Mouse (Mus musculus): Measurements from ENCODE around the gene Gm9195. TPM values are rescaled to one million over a fixed set of nuclear protein-coding genes. Genes with fewer than 3 reads are reported as not detected.

Gm9195 gene
- not detected in 2 replicates for polyA plus RNA-seq (2012; ENCODE audit: insufficient read depth, insufficient read length, missing spikeins)

DNA sequence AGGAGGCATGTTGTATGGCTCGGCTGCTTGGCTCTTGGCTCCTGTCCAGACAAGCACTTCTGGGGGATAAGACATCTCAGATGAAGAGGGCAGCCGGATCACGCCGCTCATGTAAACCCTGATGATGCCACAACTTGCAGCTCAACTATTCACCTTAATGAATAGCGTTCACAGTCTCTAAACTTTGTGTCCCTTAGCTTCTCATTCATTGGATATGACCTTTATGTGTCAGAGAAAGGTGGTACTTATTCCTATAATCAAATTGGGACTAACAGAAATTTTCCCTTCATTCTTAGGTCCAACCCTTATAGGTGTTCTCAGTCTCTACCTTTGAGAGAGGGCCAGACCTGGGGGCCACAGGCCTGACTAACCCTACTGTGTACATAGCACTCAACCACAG lies at the start of gene Gm9195:
TSS of gene Gm9195 (minus strand) at position 101 of the 400 bp plus-strand sequence.
- H3K4me1 ChIP-seq (ENCODE audit: control insufficient read depth, insufficient read depth, insufficient read length, low read length), result no peaks in the 10 kb centered on the region

DNA sequence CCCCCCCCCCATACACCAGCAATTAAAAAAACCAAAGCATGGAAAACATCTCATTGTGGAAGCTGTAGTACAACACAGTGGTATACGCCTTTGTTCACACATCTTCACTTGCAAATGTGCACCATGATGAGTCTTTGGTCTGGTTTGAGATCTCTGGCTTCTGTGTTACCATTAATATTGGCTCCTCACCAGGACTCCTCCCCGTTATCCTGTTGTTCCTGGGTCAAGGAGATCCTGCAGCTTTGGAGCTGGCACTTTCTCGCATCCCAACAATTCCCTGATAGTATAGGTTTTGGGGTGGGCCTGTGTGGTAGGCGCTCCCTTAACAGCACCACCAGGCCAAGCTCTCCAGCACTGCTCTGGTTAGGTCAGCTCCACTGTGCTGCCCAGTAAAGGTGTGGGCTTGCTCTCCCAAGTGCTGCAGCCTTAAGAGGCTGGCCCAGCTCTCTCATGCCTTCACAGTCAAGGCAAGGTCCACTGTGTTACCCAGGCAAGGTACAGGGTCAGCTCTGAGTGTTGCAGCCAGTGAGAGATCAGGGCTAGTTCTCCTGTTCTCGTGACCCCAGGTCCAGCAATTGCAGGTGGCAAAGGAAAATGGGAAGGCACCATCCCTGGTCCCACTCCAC lies 44.9 kb upstream of the Gm9195 start:
- Histone ChIP-seq H3K4me3 (ENCODE audit: insufficient read depth, low read depth, low read length) (no peak overlapping the region), H3K27ac (replicated peaks; ENCODE audit: low read depth, low read length) (no peak overlapping the region), H3K4me1 (ENCODE audit: control insufficient read depth, insufficient read depth, insufficient read length, low read length) (no peaks in the 10 kb centered on the region)

More for the DNA sequence above, at the start of gene Gm9195:
- Histone ChIP-seq H3K27ac (replicated peaks; ENCODE audit: low read depth, low read length) (no peak within 1 kb of the TSS), H3K4me3 (ENCODE audit: insufficient read depth, low read depth, low read length) (no peak within 1 kb of the TSS)

DNA sequence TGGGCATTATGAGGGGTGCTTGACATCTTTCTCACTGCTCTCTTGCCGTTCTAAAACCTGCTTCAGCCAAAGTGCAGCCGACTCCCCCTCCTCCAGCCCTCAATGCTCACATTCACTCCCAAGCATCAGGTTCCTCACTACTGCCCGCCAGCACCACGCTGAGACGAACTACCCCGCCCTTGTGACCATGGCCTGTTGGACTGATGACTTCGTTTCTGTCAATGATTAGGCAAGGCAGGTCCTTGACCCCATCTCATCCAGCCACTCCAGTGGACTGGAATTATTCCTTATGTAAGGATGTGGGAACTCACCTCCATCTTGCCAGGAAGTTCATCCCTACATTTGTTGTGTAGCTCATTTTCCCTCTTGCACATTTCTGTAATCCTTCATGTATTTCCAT lies 42.2 kb upstream of the Gm9195 start:
- Histone ChIP-seq H3K4me1 (ENCODE audit: control insufficient read depth, insufficient read depth, insufficient read length, low read length) (no peaks in the 10 kb centered on the region), H3K27ac (replicated peaks; ENCODE audit: low read depth, low read length) (no peak overlapping the region), H3K4me3 (ENCODE audit: insufficient read depth, low read depth, low read length) (no peak overlapping the region)

DNA sequence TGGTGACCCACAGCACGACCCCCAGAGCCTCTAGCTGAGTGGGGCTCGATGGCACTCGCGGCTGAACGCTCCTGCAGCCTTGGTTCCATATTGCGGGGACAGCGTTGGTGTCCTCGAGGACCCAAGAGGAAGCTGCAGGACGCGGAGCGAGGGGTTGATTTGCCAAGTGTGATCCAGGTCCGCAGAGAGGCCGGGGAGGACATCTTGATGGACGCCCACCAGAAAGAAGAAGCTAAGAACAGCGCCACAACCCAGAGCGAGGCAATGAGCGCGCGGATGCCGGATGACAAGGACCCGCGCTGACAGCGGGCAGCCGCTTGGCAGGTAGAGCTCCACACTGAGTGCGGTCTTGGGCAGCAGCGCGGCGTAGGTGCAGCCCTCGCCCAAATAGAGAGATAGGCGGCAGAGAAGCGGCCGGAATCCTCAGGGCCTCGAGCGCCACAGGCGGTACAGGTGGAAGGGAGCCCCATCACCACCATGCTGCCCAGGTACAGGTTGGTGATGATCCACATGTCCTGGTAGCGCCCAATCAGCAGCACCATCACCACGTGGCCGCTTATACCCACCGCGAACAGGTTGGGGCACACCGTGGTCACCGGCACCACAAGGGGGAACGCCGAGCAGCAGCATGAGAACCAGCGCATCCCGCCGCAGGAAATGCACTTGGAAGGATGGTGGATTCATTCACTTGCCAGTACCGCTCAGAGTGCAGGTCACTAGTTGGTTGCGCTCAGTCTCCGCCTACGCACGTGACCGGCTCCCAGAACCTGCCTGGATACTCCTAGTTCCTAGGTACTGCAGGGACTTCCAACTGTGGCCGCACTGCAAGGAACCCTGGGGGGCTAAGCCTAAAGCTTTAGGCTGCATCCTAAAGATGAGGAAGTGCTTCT lies 40.6 kb upstream of the Gm9195 start:
- Histone ChIP-seq H3K4me3 (ENCODE audit: insufficient read depth, low read depth, low read length) (no peak overlapping the region), H3K27ac (replicated peaks; ENCODE audit: low read depth, low read length) (no peak overlapping the region), H3K4me1 (ENCODE audit: control insufficient read depth, insufficient read depth, insufficient read length, low read length) (no peaks in the 10 kb centered on the region)

DNA sequence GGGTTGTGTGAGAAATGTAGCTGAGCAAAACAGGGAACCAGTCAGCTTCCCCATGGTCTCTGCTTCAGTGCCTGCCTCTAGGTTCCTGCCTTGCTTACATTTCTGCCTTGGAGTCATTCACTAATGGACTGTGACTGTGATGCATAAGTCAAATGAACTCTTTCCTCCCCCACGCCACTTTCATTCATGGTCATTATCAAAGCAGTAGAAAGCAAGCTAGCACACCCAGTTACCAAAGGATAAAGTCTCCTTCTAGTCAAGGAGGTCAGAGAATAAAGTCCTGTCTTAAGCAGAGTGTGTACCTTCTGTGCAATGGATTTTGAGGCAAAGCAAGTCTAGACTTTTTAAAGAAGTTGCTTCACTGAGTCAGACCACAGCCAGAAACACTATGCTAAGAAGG lies 35.5 kb upstream of the Gm9195 start:
- no peak overlapping the region for H3K27ac ChIP-seq (replicated peaks; ENCODE audit: low read depth, low read length)
- H3K4me3 ChIP-seq (ENCODE audit: insufficient read depth, low read depth, low read length), result no peak overlapping the region
- no peaks in the 10 kb centered on the region for H3K4me1 ChIP-seq (ENCODE audit: control insufficient read depth, insufficient read depth, insufficient read length, low read length)

DNA sequence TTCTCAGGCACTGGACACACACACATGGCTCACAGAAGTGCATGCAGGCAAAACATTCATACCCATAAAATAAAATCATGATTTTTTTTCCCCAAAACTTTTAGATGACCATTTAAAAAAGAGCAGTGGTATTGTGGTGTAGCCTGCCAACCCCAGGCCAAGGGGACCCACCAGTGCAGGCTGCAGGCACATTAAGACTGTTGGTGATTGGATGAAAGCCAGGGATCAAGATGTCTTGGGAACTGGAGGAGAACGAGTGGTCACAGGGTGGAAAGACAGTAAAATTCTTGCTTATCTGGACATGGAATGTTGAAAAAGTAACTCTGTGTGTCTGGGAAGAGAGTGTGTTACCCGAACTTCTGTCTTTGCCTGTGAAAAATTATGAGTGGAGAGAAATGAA lies 27.9 kb upstream of the Gm9195 start:
- no peak overlapping the region for H3K27ac ChIP-seq (replicated peaks; ENCODE audit: low read depth, low read length)
- H3K4me3 ChIP-seq (ENCODE audit: insufficient read depth, low read depth, low read length), result no peak overlapping the region
- H3K4me1 ChIP-seq (ENCODE audit: control insufficient read depth, insufficient read depth, insufficient read length, low read length), result no peaks in the 10 kb centered on the region

DNA sequence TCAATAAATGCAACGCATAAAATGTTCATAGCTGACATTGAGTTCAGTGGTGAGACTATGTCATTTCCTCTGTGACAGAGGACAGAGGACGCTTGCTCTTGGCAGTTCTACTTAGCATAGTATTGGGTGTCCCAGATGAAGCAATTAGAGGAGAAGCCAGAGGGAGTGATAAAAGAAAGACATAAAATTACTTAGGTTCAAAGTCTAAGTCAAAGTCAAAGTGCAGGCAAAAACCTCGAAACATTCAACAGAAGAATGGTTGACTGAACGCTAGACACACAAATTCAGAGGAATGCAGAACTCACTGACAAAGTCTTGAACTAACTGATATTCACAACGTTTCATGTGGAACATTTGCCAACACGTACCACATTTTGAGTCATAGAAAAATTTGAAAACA lies 27.1 kb upstream of the Gm9195 start:
- no peak overlapping the region for H3K4me3 ChIP-seq (ENCODE audit: insufficient read depth, low read depth, low read length)
- H3K27ac ChIP-seq (replicated peaks; ENCODE audit: low read depth, low read length), result no peak overlapping the region
- H3K4me1 ChIP-seq (ENCODE audit: control insufficient read depth, insufficient read depth, insufficient read length, low read length), result no peaks in the 10 kb centered on the region

DNA sequence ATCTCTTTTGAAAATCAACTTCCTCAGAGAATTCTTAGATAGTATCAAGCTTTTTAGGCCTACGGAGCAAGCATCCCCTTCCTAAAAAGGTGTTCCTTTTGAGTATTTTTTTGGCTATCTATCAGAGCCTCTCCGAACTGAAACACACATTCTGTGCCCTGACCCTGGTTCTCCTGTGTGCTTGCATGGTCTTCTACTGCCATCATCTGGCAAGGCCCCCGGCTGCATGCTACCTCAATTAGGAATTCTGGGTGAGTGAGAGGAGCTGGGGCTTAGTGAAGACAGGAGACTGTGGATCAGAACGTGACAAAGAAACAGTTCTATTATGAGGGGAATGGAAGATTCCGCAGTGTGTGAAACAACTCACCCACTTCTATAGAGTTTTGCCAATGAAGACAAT lies 24.7 kb upstream of the Gm9195 start:
- Histone ChIP-seq H3K27ac (replicated peaks; ENCODE audit: low read depth, low read length) (no peak overlapping the region), H3K4me1 (ENCODE audit: control insufficient read depth, insufficient read depth, insufficient read length, low read length) (no peaks in the 10 kb centered on the region), H3K4me3 (ENCODE audit: insufficient read depth, low read depth, low read length) (no peak overlapping the region)

DNA sequence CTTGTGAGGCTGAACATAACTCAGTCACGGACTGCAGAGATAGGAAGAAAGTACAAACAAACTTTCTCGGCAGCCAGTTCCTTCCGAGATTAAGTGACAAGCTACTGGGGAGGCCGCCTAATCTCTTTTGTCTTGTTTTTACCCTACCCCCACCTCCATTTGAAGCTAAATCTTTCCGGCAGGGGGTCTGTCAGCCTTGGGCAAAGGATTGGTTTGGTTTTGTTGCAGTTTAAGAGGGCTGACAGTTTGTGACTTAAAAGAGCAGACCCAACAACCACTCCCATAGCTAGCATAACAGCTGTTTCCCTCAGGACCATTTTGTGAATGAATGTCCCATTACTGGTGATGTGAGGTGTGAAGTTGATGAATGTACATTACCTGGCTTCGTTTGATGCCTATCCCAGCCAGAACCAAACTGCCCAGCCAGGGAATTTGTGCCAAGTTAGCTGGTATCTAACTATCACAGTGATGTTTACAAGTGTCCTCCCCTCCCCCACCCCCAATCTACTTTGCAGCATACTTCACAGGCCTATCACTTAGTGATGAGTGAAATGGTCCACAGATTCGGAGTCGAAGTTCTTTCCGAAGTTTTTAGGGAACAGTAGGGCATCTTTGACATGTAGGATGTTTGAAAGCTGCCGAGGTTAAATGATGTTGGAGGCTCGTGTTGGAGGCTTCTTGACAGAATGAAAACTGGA lies 15.2 kb upstream of the Gm9195 start:
- H3K4me3 ChIP-seq (ENCODE audit: insufficient read depth, low read depth, low read length), result no peak overlapping the region

DNA sequence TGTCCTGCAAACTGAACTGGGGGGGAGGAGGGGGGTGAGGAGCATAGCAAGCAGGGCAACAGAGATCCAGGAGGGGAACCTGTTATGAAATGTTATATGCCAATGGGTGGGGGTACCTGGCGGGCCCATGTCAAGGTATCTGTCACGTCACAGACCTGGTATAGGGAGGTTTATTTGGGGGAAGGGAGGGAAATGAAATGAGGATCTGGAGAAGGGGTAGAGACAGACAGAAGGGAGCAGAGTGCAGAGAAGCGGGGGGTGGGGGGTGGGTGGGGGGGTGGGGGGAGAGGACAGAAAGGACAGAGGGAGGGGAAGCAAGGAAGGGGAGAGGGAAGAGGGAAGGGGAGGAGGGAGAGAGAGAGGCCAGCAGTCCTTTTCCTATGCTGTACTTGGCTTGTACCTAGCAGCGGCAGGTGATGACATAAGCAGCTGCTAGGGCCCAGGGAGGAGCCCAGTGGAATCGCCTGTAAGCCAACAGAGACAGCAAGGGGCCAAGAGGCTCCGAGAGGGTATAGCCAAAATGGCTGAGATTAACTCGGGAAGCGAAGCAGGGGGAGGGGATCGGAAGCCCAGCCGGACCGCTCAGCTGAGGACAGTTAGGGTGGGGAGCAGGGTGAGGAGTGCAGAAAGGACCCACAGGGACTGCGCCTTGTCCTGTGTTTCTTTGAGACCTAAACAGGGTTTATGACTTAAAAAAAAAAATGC lies 14.5 kb upstream of the Gm9195 start:
- no peak overlapping the region for H3K27ac ChIP-seq (replicated peaks; ENCODE audit: low read depth, low read length)
- no peak overlapping the region for H3K4me3 ChIP-seq (ENCODE audit: insufficient read depth, low read depth, low read length)
- H3K4me1 ChIP-seq (ENCODE audit: control insufficient read depth, insufficient read depth, insufficient read length, low read length), result no peaks in the 10 kb centered on the region

More for the DNA sequence above, 15.2 kb upstream of the Gm9195 start:
- H3K27ac ChIP-seq (replicated peaks; ENCODE audit: low read depth, low read length), result no peak overlapping the region
- H3K4me1 ChIP-seq (ENCODE audit: control insufficient read depth, insufficient read depth, insufficient read length, low read length), result no peaks in the 10 kb centered on the region

DNA sequence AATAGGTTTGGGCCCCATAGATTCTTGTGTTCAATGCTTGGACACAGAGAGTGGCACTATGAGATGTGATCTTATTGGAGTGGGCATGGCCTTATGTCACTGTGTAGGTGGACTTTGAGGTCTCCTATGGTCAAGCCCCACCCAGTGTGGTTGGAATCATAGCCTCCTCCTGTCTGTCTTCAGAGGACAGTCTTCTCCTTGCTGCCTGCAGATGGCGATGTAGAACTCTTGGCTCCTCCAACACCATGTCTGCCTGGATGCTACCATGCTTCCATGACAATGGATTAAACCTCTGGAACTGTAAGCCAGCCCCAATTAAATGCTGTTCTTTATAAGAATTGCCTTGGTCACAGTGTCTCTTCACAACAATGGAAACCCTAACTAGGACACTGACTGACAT lies 13.3 kb upstream of the Gm9195 start:
- no peak overlapping the region for H3K4me3 ChIP-seq (ENCODE audit: insufficient read depth, low read depth, low read length)
- no peak overlapping the region for H3K27ac ChIP-seq (replicated peaks; ENCODE audit: low read depth, low read length)
- no peaks in the 10 kb centered on the region for H3K4me1 ChIP-seq (ENCODE audit: control insufficient read depth, insufficient read depth, insufficient read length, low read length)

DNA sequence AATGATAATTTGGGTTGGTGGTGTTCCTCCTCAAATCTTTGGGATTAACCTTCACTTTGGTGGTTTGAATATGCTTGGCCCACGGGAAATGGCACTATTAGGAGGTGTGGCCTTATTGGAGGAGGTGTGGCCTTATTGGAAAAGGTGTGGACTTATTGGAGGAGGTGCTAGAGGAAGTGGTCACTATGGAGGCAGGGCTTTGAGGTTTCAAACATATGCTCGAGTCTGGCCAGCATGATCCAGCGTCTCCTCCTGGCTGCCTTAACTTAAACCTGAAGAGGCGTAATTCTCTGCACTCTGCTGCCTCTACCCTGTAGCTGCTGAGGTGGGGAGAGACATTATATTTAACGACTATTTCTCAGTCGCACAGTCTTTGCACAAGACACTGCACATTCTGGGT lies 11.6 kb upstream of the Gm9195 start:
- H3K4me1 ChIP-seq (ENCODE audit: control insufficient read depth, insufficient read depth, insufficient read length, low read length), result no peaks in the 10 kb centered on the region
- no peak overlapping the region for H3K27ac ChIP-seq (replicated peaks; ENCODE audit: low read depth, low read length)
- no peak overlapping the region for H3K4me3 ChIP-seq (ENCODE audit: insufficient read depth, low read depth, low read length)

DNA sequence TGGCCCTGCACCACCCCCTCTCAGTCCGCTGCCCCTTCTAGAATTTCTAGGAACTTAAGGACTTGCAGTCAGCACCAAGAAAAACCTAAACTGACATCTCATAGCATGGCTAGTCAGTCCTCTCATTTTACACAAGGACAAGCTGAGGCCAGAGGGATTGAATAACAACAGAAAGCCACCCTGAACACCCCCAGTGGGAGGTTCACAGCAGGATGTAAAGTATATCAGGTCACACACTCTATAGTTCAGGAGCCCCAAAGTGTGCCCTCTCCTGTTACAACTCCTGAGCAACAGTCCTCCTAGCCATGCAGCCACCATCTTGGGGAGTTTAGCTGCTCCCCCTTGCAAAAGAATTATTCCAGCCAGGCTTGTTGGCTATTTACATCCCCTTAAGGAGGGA lies 2.1 kb upstream of the Gm9195 start:
- no peaks in the 10 kb centered on the region for H3K4me1 ChIP-seq (ENCODE audit: control insufficient read depth, insufficient read depth, insufficient read length, low read length)
- H3K27ac ChIP-seq (replicated peaks; ENCODE audit: low read depth, low read length), result no peak overlapping the region
- no peak overlapping the region for H3K4me3 ChIP-seq (ENCODE audit: insufficient read depth, low read depth, low read length)

DNA sequence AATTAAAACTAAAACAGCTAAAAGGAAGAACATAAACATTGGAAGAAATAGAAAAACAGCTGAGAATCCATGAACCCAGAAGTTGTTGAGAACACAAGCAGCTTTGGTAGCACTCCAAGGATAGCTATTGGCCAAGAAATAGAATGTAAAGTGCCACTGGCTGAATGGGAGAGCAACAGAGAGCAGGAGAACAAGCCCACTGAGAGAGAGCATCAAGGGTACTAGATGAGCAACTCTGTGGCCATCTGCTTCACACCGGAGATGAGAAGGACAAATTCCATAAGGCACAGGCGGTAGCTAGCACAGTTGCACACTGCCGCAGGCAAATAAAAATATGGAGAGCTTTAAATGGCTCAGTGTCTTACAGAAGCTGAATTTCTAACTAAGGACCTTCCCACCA lies 1.3 kb downstream of the Gm9195 start:
- Histone ChIP-seq H3K27ac (replicated peaks; ENCODE audit: low read depth, low read length) (no peak overlapping the region), H3K4me1 (ENCODE audit: control insufficient read depth, insufficient read depth, insufficient read length, low read length) (no peaks in the 10 kb centered on the region), H3K4me3 (ENCODE audit: insufficient read depth, low read depth, low read length) (no peak overlapping the region)

DNA sequence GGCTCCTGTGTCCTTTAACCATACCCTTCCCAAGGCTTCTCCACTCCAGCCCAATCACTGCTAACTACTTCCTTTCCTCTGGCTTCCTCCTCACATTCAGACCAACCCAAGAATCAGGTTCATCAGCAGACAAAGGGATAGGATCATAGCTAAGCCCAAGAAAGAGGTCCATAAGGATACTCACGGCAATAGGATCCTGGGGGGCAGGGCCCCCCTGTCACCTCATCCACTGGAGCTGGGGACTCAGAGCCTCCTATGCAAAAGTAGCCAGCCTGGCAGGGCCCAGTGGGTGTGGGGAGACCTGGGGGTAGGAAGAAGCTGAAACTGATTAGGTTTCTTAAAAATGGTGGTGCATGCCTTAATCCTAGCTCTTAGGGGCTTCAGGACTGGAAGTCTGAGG lies 17.1 kb downstream of the Gm9195 start:
- Histone ChIP-seq H3K4me1 (ENCODE audit: control insufficient read depth, insufficient read depth, insufficient read length, low read length) (no peaks in the 10 kb centered on the region), H3K27ac (replicated peaks; ENCODE audit: low read depth, low read length) (no peak overlapping the region), H3K4me3 (ENCODE audit: insufficient read depth, low read depth, low read length) (no peak overlapping the region)

All from brown adipose tissue, adult 24 weeks (tissue).